Comparison of ENCODE assay signal across 18 mouse cellular contexts in genomic region chr16:31549975-31550374, GRCm38 (mm10).
"Had no signal": no experiment of that assay in that cellular context is flagged by ENCODE, and none has a peak within 500 bp of the region (broad histone marks: within the 10 kb centered on the region; RNA-seq: fewer than 3 reads in every experiment).

No protein-coding gene starts in this region.

- ATAC-seq: midbrain, embryonic 16.5 days had no signal

- DNase-seq: lung, embryonic 14.5 days; lung, postnatal 10 days; lung, postnatal 4 days; midbrain, embryonic 14.5 days; retina, postnatal 1 day; right cerebral cortex, adult 18-20 months; right cerebral cortex, postnatal 25 days; right cerebral cortex, postnatal 4 days; spleen, adult 18-20 months; thymus, adult 18-20 months; thymus, postnatal 14 days; thymus, postnatal 36 days had no signal

- H3K9me3 ChIP-seq: midbrain, embryonic 10.5 days; midbrain, embryonic 12.5 days; neural tube, embryonic 13.5 days; neural tube, embryonic 15.5 days had no signal

- H3K27me3 ChIP-seq: neural tube, embryonic 15.5 days had no signal

- H3K4me2 ChIP-seq: lung, embryonic 14.5 days; midbrain, embryonic 12.5 days; neural tube, embryonic 13.5 days; neural tube, embryonic 15.5 days had no signal

- H3K9ac ChIP-seq: lung, embryonic 14.5 days; midbrain, embryonic 12.5 days; neural tube, embryonic 13.5 days; neural tube, embryonic 15.5 days had no signal

- H3K4me3 ChIP-seq: midbrain, embryonic 10.5 days; midbrain, embryonic 12.5 days; myocyte; neural tube, embryonic 13.5 days; neural tube, embryonic 15.5 days had no signal

- H3K36me3 ChIP-seq: midbrain, embryonic 10.5 days; midbrain, embryonic 12.5 days; neural tube, embryonic 13.5 days; neural tube, embryonic 15.5 days had no signal

- H3K27ac ChIP-seq: midbrain, embryonic 10.5 days; midbrain, embryonic 12.5 days; neural tube, embryonic 13.5 days; neural tube, embryonic 15.5 days had no signal
